Mouse (Mus musculus): Measurements from ENCODE around the gene Col15a1. TPM values are rescaled to one million over a fixed set of nuclear protein-coding genes. Genes with fewer than 3 reads are reported as not detected.
A peak's percentile ranks its signal among the peaks of the same experiment; 100 is the strongest.

Gene Col15a1
- polyA plus RNA-seq (2015; fragmentation: Nextera tagmentation; extraction: Ambion mirVana): 3.9 and 7.9 TPM in 2 replicates

GRCm38 (mm10) chr4:47207969-47208420, at the start of gene Col15a1:
Col15a1 (plus strand) TSS chr4:47208161.
- Histone ChIP-seq H3K27me3 (replicated peaks) (peaks cover 51% of the 10 kb centered on the region), H3K4me2 (peak within 1 kb of the TSS; percentile 79), H3K36me3 (no peaks in the 10 kb centered on the region), H3K27ac (replicated peaks) (no peak within 1 kb of the TSS), H3K4me1 (peaks cover 15% of the 10 kb centered on the region), H3K4me3 (replicated peaks) (peak within 1 kb of the TSS; percentile 58), H3K9me3 (replicated peaks) (no peaks in the 10 kb centered on the region), H3K9ac (replicated peaks) (peak within 1 kb of the TSS; percentile 48)
- peak; percentile 68 for ATAC-seq (ENCODE audit: low FRiP score)
- under 1% methylated on average over 31 of the region's 45 CpGs for WGBS

DNA sequence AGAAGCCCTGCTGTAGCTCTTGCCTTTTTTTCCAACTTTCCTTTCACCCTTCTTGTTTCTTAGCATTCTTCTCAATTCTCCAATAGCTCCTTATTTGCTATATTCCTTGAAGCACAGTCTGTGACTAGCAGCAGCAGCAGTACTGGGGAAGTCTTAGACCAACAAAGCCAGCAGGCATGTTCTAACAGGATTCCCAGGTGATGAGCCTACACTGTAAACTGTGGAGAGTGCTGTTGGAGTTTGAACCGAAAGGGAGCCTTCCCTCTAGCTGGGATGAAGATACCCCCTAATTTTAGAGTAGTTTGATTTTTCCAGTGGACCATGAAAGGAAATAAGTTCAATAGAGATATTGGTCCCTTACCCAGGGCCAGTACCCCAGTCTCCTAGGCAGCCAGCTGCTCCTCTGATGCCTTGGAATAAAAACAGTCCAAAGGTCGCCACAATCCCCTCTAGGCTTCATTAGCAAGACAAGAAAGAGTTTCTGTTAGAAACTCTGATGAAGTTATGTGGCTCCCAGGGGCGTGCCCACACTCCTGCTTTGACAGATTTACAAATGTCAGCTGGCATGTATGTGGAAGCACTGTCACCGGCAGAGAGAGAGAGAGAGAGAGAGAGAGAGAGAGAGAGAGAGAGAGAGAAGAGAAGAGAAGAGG, 46.7 kb upstream of the Col15a1 start:
- no peak overlapping the region for H3K27ac ChIP-seq (replicated peaks)
- no peak for ATAC-seq (ENCODE audit: low FRiP score)
- H3K9me3 ChIP-seq (replicated peaks): no peaks in the 10 kb centered on the region; the same call in 1 of the 2 replicates
- 6% methylated on average over 3 of the region's 4 CpGs for WGBS
- no peak overlapping the region for H3K4me3 ChIP-seq (replicated peaks)
- H3K4me2 ChIP-seq: no peak overlapping the region
- H3K4me1 ChIP-seq: peaks cover 7% of the 10 kb centered on the region; the same call in 1 of the 2 replicates
- H3K27me3 ChIP-seq (replicated peaks): no peaks in the 10 kb centered on the region
- no peak overlapping the region for H3K9ac ChIP-seq (replicated peaks)
- no peaks in the 10 kb centered on the region for H3K36me3 ChIP-seq

- Histone ChIP-seq H3K27me3 (replicated peaks) (no peaks in the 10 kb centered on the region), H3K4me3 (replicated peaks) (no peak overlapping the region), H3K27ac (replicated peaks) (no peak overlapping the region), H3K9me3 (replicated peaks) (no peaks in the 10 kb centered on the region; the same call in 1 of the 2 replicates), H3K4me2 (no peak overlapping the region; the same call in 1 of the 2 replicates), H3K9ac (replicated peaks) (no peak overlapping the region), H3K4me1 (peaks cover 7% of the 10 kb centered on the region; the same call in 1 of the 2 replicates), H3K36me3 (no peaks in the 10 kb centered on the region)
- no peak for ATAC-seq (ENCODE audit: low FRiP score)
- WGBS: 35% methylated on average over 12 of the region's 12 CpGs
Observed at GRCm38 (mm10) chr4:47161756-47162587, 46.0 kb upstream of the Col15a1 start.

- H3K4me2 ChIP-seq: no peak overlapping the region
- no peaks in the 10 kb centered on the region for H3K9me3 ChIP-seq (replicated peaks)
- H3K36me3 ChIP-seq: no peaks in the 10 kb centered on the region
- H3K27me3 ChIP-seq (replicated peaks): no peaks in the 10 kb centered on the region
- no peak overlapping the region for H3K9ac ChIP-seq (replicated peaks)
- WGBS: 75% methylated on average over 1 of the region's 1 CpGs
- no peak overlapping the region for H3K27ac ChIP-seq (replicated peaks)
- no peak overlapping the region for H3K4me3 ChIP-seq (replicated peaks)
- ATAC-seq (ENCODE audit: low FRiP score): no peak
- 0 out of 2 replicates have a peak, but pooled peaks cover 2% of the 10 kb centered on the region for H3K4me1 ChIP-seq
Observed at GRCm38 (mm10) chr4:47172314-47172713, 35.6 kb upstream of the Col15a1 start.

GRCm38 (mm10) chr4:47177101-47177500, 30.9 kb upstream of the Col15a1 start:
- Histone ChIP-seq H3K4me2 (no peak overlapping the region), H3K4me3 (replicated peaks) (no peak overlapping the region), H3K27ac (replicated peaks) (no peak overlapping the region), H3K9ac (replicated peaks) (no peak overlapping the region), H3K4me1 (0 out of 2 replicates have a peak, but pooled peaks cover 4% of the 10 kb centered on the region), H3K27me3 (replicated peaks) (no peaks in the 10 kb centered on the region), H3K36me3 (no peaks in the 10 kb centered on the region), H3K9me3 (replicated peaks) (no peaks in the 10 kb centered on the region)
- no peak for ATAC-seq (ENCODE audit: low FRiP score)
- 85% methylated on average over 8 of the region's 8 CpGs for WGBS

DNA sequence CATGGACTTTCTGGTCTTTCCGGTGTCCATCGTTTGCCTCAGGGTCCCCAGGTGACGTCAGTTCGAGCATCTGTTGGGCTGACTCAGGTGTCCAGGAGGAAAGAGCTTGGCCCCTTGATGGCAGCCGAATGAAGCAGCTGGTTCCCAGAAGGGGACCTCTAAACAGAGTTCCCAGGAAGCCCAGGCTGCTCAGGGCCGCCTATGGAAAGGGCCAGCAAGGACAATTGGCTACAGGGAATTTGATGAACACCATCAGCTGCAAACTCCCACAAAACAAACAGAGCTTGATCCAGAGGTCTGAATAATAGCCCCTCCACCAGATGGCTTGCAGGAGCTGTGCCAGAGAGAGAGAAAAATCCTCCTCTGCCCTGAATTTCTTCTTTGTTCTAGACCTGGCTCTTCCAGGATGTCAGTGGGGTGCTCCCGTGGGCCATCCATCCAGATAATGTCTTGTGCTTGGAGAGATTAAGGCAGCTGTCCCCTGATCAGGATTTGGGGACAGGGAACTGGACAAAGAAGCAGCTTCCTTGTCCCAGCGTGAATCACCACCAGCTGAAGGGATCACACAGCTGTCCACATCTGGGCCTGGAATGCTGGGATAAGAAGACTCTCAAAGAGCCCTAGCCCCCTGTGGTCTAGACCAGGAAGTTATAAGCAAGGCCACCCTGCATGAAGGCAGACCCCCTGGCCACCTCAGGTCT, 29.6 kb upstream of the Col15a1 start:
- H3K4me3 ChIP-seq (replicated peaks): no peak overlapping the region
- 61% methylated on average over 8 of the region's 8 CpGs for WGBS
- no peak for ATAC-seq (ENCODE audit: low FRiP score)

GRCm38 (mm10) chr4:47179535-47179934, 28.4 kb upstream of the Col15a1 start:
- no peak overlapping the region for H3K4me3 ChIP-seq (replicated peaks)
- no peak overlapping the region for H3K4me2 ChIP-seq
- no peak overlapping the region for H3K9ac ChIP-seq (replicated peaks)
- no peaks in the 10 kb centered on the region for H3K9me3 ChIP-seq (replicated peaks)
- no peaks in the 10 kb centered on the region for H3K27me3 ChIP-seq (replicated peaks)
- 0 out of 2 replicates have a peak, but pooled peaks cover 4% of the 10 kb centered on the region for H3K4me1 ChIP-seq
- WGBS: 91% methylated on average over 5 of the region's 5 CpGs
- no peaks in the 10 kb centered on the region for H3K36me3 ChIP-seq
- ATAC-seq (ENCODE audit: low FRiP score): no peak
- no peak overlapping the region for H3K27ac ChIP-seq (replicated peaks)

More for the DNA sequence above, 29.6 kb upstream of the Col15a1 start:
- H3K27me3 ChIP-seq (replicated peaks): no peaks in the 10 kb centered on the region
- H3K4me2 ChIP-seq: no peak overlapping the region
- H3K4me1 ChIP-seq: 0 out of 2 replicates have a peak, but pooled peaks cover 4% of the 10 kb centered on the region
- H3K9me3 ChIP-seq (replicated peaks): no peaks in the 10 kb centered on the region
- H3K36me3 ChIP-seq: no peaks in the 10 kb centered on the region
- H3K9ac ChIP-seq (replicated peaks): no peak overlapping the region
- no peak overlapping the region for H3K27ac ChIP-seq (replicated peaks)

- Histone ChIP-seq H3K9ac (replicated peaks) (no peak overlapping the region), H3K4me1 (no peaks in the 10 kb centered on the region), H3K4me3 (replicated peaks) (no peak overlapping the region), H3K9me3 (replicated peaks) (no peaks in the 10 kb centered on the region), H3K4me2 (no peak overlapping the region), H3K36me3 (no peaks in the 10 kb centered on the region), H3K27me3 (replicated peaks) (no peaks in the 10 kb centered on the region), H3K27ac (replicated peaks) (no peak overlapping the region)
- 55% methylated on average over 6 of the region's 6 CpGs for WGBS
- no peak for ATAC-seq (ENCODE audit: low FRiP score)
Observed at GRCm38 (mm10) chr4:47184058-47184661, 23.8 kb upstream of the Col15a1 start.

DNA sequence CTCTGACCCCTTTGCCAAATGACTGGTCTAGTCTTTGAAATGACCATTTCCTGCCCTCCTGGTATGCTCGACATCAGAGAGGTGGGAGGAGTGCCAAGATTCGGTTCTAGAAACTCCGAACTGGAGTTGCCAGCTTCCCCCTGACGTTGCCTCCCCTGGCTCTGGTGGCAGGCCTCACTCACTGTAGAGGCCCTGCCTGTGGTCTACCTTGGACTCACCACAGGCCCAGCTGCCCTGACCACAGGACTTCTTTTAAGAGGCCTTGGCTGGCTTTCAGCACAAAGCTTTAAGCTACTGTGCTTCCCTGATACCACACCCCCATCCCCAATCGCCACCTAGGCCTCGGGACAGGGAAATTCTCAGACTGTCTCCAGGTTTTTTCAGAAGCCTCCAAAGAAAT, 21.4 kb upstream of the Col15a1 start:
- Histone ChIP-seq H3K4me1 (no peaks in the 10 kb centered on the region), H3K4me2 (no peak overlapping the region), H3K4me3 (replicated peaks) (no peak overlapping the region), H3K27ac (replicated peaks) (no peak overlapping the region), H3K36me3 (no peaks in the 10 kb centered on the region), H3K9me3 (replicated peaks) (no peaks in the 10 kb centered on the region), H3K27me3 (replicated peaks) (no peaks in the 10 kb centered on the region), H3K9ac (replicated peaks) (no peak overlapping the region)
- no peak for ATAC-seq (ENCODE audit: low FRiP score)
- WGBS: 84% methylated on average over 6 of the region's 6 CpGs

GRCm38 (mm10) chr4:47196173-47196572, 11.8 kb upstream of the Col15a1 start:
- WGBS: 86% methylated on average over 3 of the region's 3 CpGs
- no peak for ATAC-seq (ENCODE audit: low FRiP score)
- H3K4me1 ChIP-seq: no peaks in the 10 kb centered on the region
- no peak overlapping the region for H3K9ac ChIP-seq (replicated peaks)
- no peaks in the 10 kb centered on the region for H3K36me3 ChIP-seq
- H3K9me3 ChIP-seq (replicated peaks): no peaks in the 10 kb centered on the region
- no peak overlapping the region for H3K4me2 ChIP-seq
- no peaks in the 10 kb centered on the region for H3K27me3 ChIP-seq (replicated peaks)
- no peak overlapping the region for H3K4me3 ChIP-seq (replicated peaks)
- no peak overlapping the region for H3K27ac ChIP-seq (replicated peaks)

DNA sequence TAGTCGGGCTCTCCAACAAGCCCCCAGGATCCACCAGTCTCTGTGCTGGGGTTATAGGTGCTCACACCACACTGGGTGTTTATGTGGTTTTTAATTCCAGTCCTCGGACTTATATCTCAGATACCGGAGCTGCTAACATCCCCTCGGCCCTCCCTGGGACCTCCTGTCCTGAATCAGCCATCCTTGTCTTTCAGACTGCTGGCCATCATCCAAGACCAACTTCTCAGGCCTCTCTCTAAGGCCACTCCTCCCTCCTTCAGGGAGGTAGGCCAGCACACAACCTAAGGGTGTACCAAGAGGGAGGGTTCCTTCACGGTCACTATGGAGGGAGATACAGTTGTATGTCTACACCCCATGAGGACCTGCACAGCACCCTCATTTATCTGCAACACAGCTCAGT, 4.3 kb upstream of the Col15a1 start:
- WGBS: 77% methylated on average over 5 of the region's 5 CpGs
- peaks cover 27% of the 10 kb centered on the region for H3K27me3 ChIP-seq (replicated peaks)
- H3K9ac ChIP-seq (replicated peaks): no peak overlapping the region
- H3K36me3 ChIP-seq: no peaks in the 10 kb centered on the region
- no peak overlapping the region for H3K4me3 ChIP-seq (replicated peaks)
- no peaks in the 10 kb centered on the region for H3K9me3 ChIP-seq (replicated peaks)
- H3K4me2 ChIP-seq: no peak overlapping the region
- ATAC-seq (ENCODE audit: low FRiP score): no peak
- peaks cover 11% of the 10 kb centered on the region for H3K4me1 ChIP-seq
- no peak overlapping the region for H3K27ac ChIP-seq (replicated peaks)

Measured in neural tube, embryonic 15.5 days (tissue).